Mouse (Mus musculus): ENCODE measurements around the gene Ap1s1.

DNA sequence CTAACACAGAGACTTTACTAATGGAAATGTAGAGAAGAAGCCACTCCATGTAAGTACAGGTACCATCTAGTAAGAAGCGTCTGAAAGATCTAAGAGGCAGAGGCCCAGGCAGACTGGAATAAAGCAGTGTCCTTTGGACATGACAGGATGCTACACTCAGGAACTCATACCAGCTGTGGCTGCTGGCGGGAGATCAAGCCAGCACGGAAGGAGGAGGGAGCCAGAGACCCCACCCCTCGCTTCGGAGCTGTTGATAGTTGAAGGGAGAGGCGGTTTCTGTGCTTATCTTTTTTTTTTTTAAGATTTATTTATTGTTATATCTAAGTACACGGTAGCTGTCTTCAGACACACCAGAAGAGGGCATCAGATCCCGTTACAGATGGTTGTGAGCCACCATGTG lies 38.7 kb downstream of the Ap1s1 start:
- TF ChIP-seq CTCF (IDR thresholded peaks at IDR 0.05; ENCODE audit: low read depth) (no peak), EP300 (optimal IDR thresholded peaks at IDR 0.05) (no peak)

All from stomach, postnatal 0 days (tissue).